In the genomic region with DNA sequence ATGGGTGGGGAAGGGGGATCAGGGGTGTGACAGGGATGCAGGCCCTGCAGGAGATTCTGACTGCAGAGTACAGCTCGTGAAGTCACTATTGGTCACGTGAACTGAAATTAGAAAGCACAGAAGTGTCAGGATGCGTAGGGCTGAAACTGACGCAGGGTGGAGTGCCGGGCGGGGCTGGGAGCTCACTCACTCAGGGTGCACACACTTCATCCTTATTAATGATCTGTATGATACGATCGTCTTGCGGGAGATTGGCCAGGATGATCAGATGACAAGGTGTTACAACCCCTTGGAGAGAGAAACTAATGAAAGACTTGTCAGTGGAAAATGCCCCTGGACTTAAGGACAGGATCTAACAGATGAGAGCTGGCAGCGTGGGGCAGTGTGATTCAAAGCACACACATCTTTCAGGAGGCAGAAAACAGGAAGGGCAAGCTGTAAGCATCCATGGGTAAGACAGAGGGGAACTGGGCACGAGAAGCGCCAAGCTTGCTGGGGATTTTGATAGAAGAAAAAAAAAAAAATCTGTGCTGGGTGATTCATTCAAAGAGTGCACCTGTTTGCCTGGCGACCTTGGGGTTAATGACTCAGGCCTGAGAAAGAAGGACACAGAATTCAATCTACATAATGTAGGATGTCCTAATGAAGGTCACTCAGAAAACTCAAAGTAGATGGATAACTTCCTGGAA, we compare ENCODE assay signal across 18 mouse cellular contexts.
A peak's percentile ranks its signal among the peaks of the same experiment; 100 is the strongest.
DNase-seq lines count a peak whose midpoint lies in the region; ATAC-seq and TF ChIP-seq lines count a peak whose summit lies in the region.
"Had no signal": no experiment of that assay in that cellular context is flagged by ENCODE, and none has a peak within 500 bp of the region (broad histone marks: within the 10 kb centered on the region; RNA-seq: fewer than 3 reads in every experiment).

No protein-coding gene starts in this region.

- WGBS in lung, postnatal 0 days, result 59% methylated on average over 13 of the region's 13 CpGs
- 62% methylated on average over 13 of the region's 13 CpGs for WGBS in stomach, embryonic 16.5 days

- peak; percentile 36 to 55 for DNase-seq in adrenal gland, adult (ENCODE audit: inconsistent age in 2 of 2, low spot score in 1 of 2)
- no peak for DNase-seq in adrenal gland, postnatal 14 days
- no peak for DNase-seq in lung, postnatal 0 days (ENCODE audit: low spot score)
- no peak for DNase-seq in lung, postnatal 4 days
- DNase-seq in cerebellum, adult 8-10 months, result no peak
- no peak for DNase-seq in layer of hippocampus, adult 2 months (ENCODE audit: low spot score in 2 of 2)
- DNase-seq: cerebellum, adult 9-10 months; heart, adult 2 months; heart, postnatal 10 days; kidney, postnatal 25 days; lung, postnatal 36 days; right cerebral cortex, postnatal 4 days; thymus, postnatal 36 days had no signal

- no peak for TF ChIP-seq EP300 in lung, postnatal 0 days (IDR thresholded peaks at IDR 0.05)

- H3K36me3 ChIP-seq in lung, postnatal 0 days (ENCODE audit: insufficient read depth, low read length), result no peaks in the 10 kb centered on the region
- H3K36me3 ChIP-seq in stomach, embryonic 16.5 days (ENCODE audit: control insufficient read depth, insufficient read depth, low read length), result no peaks in the 10 kb centered on the region
- H3K36me3 ChIP-seq: forebrain, embryonic 15.5 days; intestine, embryonic 15.5 days had no signal

- H3K9ac ChIP-seq in lung, postnatal 0 days (replicated peaks; ENCODE audit: low read depth), result no peak overlapping the region
- no peak overlapping the region for H3K9ac ChIP-seq in stomach, embryonic 16.5 days (ENCODE audit: low read length)
- H3K9ac ChIP-seq: forebrain, embryonic 15.5 days; intestine, embryonic 15.5 days had no signal

- H3K4me3 ChIP-seq in lung, postnatal 0 days (ENCODE audit: low read depth, low read length), result no peak overlapping the region
- H3K4me3 ChIP-seq in stomach, embryonic 16.5 days (replicated peaks; ENCODE audit: low read length), result no peak overlapping the region
- H3K4me3 ChIP-seq in layer of hippocampus, adult 2 months, result no peak overlapping the region
- H3K4me3 ChIP-seq: forebrain, embryonic 15.5 days; heart, adult 2 months; intestine, embryonic 15.5 days had no signal

- H3K27ac ChIP-seq in lung, postnatal 0 days (ENCODE audit: low read length), result no peak overlapping the region
- H3K27ac ChIP-seq in stomach, embryonic 16.5 days (ENCODE audit: low read length), result peak overlapping the region; percentile 62
- no peak overlapping the region for H3K27ac ChIP-seq in layer of hippocampus, adult 2 months
- H3K27ac ChIP-seq: forebrain, embryonic 15.5 days; heart, adult 2 months; intestine, embryonic 15.5 days had no signal

- TF ChIP-seq CTCF in lung, postnatal 0 days (IDR thresholded peaks at IDR 0.05), result no peak
- TF ChIP-seq CTCF in layer of hippocampus, adult 2 months (conservative IDR thresholded peaks at IDR 0.05), result no peak

- H3K9me3 ChIP-seq in lung, postnatal 0 days (ENCODE audit: low read length), result no peaks in the 10 kb centered on the region
- H3K9me3 ChIP-seq in stomach, embryonic 16.5 days (replicated peaks; ENCODE audit: control insufficient read depth, low read length), result no peaks in the 10 kb centered on the region
- H3K9me3 ChIP-seq: forebrain, embryonic 15.5 days; intestine, embryonic 15.5 days had no signal

- no peak overlapping the region for H3K4me2 ChIP-seq in lung, postnatal 0 days (replicated peaks; ENCODE audit: low read depth, low read length)
- no peak overlapping the region for H3K4me2 ChIP-seq in stomach, embryonic 16.5 days (ENCODE audit: low read depth, low read length)
- H3K4me2 ChIP-seq: forebrain, embryonic 15.5 days; intestine, embryonic 15.5 days had no signal

- no peaks in the 10 kb centered on the region for H3K27me3 ChIP-seq in lung, postnatal 0 days (replicated peaks; ENCODE audit: insufficient read depth, low read length)
- no peaks in the 10 kb centered on the region for H3K27me3 ChIP-seq in stomach, embryonic 16.5 days (ENCODE audit: control insufficient read depth, insufficient read depth, low read length)
- H3K27me3 ChIP-seq: forebrain, embryonic 15.5 days; intestine, embryonic 15.5 days had no signal

- peaks cover 4% of the 10 kb centered on the region; the same call in 1 of the 2 replicates for H3K4me1 ChIP-seq in lung, postnatal 0 days (ENCODE audit: insufficient read depth, low read depth, low read length)
- peaks cover 19% of the 10 kb centered on the region for H3K4me1 ChIP-seq in stomach, embryonic 16.5 days (ENCODE audit: control insufficient read depth, insufficient read depth, low read length)
- H3K4me1 ChIP-seq: forebrain, embryonic 15.5 days had no signal

- 0 out of 2 replicates have a peak, but pooled peaks have one; percentile 5 for ATAC-seq in lung, postnatal 0 days
- peak; percentile 46 for ATAC-seq in erythroid progenitor cell, adult 5-6 weeks (replicated peaks; ENCODE audit: low FRiP score, poor library complexity, severe bottlenecking)
- ATAC-seq in stomach, embryonic 16.5 days (ENCODE audit: insufficient read depth, low FRiP score), result no peak
- ATAC-seq: forebrain, embryonic 15.5 days; intestine, embryonic 15.5 days; midbrain, embryonic 16.5 days had no signal

Comparison
In these comparisons a context has a peak if more than half of its experiments do, and no peak if none do; other contexts are left out.
1. DNase-seq: peak in adrenal gland, adult (2 of 2); none in adrenal gland, postnatal 14 days (single experiment), lung, postnatal 0 days (single experiment), lung, postnatal 4 days (0 of 2), cerebellum, adult 8-10 months (single experiment) and layer of hippocampus, adult 2 months (0 of 2).